Mouse (Mus musculus): ENCODE measurements around the gene Plpp7.

Plpp7 gene

GRCm38 (mm10) chr2:32095351-32096121 is at the start of gene Plpp7:
Gene Plpp7, plus strand, starts transcription at chr2:32095528.
- DNase-seq (ENCODE audit: low spot score in 2 of 2), result peak; percentile 91 to 94

DNA sequence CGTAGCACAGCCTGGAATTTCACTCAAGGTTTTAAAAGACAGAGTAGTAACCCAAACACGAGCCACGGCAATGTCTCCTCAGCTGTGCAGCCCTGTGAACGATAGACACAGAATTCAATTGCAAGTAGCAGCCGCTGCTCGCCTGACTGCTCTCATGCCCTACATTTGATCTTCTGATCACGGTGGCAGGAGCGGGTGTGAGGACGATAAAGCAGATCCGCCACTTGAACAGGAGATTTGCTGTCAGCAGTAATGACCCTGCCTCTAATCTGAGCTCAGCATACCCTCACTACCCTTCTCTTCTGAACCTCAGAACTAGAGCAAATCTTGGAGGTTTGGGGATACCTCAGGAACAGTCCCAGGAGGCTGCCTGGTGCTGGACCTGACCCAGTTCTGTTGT is 49.3 kb upstream of the Plpp7 start:
- DNase-seq (ENCODE audit: low spot score in 2 of 2), result no peak

GRCm38 (mm10) chr2:32047323-32047722 is 48.0 kb upstream of the Plpp7 start:
- DNase-seq (ENCODE audit: low spot score in 2 of 2), result no peak

DNA sequence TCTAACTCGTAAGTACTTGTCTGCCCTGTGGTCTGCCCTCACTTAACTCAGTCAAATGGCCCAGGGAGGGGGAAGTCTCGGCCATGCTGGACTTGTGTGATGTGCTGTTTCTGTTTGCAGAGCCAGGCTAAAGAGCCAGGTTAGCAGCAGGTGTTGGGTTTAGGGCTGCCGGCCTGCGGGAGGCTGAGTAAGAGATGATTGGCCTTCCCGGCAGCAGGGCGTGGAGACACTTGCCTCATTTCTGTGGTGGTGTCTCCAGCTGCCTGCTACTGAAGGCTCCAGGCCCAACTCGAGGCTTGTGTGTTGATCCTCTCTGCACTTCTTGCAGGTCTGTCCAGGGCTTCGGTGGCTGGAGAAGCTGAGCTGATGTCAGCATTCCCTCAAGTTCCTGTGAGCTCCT is 43.5 kb upstream of the Plpp7 start:
- no peak for DNase-seq (ENCODE audit: low spot score in 2 of 2)

DNA sequence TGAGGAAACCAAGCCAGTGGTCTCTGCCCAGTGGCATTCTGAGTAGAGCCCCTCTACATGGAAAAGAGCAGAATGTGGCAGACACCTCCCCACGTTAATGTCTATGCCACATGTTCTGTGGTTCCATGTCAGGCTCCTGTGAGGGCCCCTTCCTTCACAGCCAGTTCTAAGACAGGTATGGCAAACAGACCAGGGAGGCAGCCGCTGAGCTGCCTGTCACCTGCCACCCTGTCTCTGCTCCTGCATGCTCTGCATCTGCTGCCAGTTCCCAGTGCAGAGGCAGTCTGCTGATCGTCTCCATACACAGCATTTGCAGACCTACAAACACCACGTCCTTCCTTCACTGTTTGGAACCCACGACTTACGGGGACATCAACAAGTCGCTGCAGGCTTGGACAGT is 42.9 kb upstream of the Plpp7 start:
- no peak for DNase-seq (ENCODE audit: low spot score in 2 of 2)

- DNase-seq (ENCODE audit: low spot score in 2 of 2), result no peak
Observed at GRCm38 (mm10) chr2:32055357-32055965, 39.9 kb upstream of the Plpp7 start.

DNA sequence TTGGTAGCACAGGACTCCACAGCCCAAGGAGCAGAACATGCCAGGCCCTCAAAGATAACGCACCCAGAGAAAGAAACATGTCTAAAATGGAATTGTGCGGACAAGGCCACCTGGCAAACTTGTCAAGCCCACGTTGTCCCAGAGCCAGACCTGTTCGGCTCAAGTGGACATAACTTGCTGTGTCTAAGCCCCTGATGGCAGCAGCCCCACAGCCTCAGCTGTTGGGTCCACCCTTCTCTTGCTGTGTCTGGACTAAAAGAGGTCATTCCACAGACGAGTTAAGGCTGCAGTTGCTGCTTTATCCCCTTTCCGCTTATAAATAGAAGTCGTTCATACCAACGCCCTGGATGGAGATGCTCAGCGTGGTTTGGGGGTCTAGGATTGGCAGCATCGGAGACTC is 38.8 kb upstream of the Plpp7 start:
- DNase-seq (ENCODE audit: low spot score in 2 of 2), result no peak

DNA sequence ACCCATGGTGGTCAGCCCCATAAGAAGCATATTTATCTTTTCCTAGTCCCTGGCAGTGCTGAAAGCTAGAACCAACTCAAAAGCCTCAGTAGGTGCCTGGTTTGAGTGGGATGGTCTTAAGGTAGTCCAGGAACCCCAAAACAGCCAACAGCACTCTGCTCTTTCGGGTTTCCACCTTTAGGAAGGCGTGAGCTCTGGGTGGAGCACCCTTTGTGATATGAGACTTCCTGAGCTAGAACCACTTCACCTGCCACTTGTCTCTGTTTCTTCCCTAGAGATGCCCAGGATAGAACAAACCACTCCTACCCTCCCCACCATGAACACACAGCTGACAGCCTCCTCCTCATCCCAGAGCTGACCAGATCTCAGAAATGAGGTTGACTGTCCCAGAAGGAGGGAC is 38.0 kb upstream of the Plpp7 start:
- no peak for DNase-seq (ENCODE audit: low spot score in 2 of 2)

GRCm38 (mm10) chr2:32057794-32058193 is 37.5 kb upstream of the Plpp7 start:
- DNase-seq (ENCODE audit: low spot score in 2 of 2), result no peak

DNA sequence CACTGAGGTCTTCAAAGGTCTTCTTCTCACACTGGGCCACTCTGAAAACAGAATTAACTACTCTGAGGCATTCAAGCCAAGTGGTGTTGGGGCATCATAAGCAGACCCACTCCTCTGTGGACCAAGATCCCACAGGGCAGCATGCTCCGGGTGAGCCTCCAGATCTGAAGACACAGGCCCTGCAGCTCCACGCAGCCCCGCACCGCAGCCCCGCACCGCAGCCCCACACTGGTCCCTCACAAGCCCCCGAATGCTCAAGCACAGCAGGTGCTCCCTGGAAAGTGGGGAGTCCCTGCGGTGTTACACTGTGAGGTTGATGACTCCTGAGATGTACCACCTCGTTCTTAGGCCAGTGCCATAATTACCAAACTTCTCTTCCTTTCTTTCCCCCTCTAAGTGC is 37.1 kb upstream of the Plpp7 start:
- no peak for DNase-seq (ENCODE audit: low spot score in 2 of 2)

DNA sequence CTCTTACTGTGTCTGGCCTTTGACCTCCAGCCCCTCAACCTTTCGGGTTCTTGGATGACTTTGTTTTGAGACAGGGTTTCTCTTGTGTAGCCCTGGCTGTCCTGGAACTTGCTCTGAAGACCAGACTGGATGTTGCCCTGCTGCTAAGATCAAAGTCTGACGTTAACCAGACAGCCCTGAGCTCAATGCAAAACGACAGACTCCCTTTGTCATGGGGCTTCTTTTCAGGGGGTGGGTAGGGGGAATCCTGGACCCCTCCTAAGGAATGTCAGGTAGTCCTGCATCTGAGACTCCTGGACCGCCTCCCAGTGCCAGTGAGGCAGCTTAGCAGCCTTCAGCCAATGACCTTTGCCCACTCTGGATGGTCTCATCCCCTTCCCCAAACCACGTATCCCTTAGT is 36.6 kb upstream of the Plpp7 start:
- DNase-seq (ENCODE audit: low spot score in 2 of 2), result no peak

GRCm38 (mm10) chr2:32059613-32060012 is 35.7 kb upstream of the Plpp7 start:
- DNase-seq (ENCODE audit: low spot score in 2 of 2), result no peak

- no peak for DNase-seq (ENCODE audit: low spot score in 2 of 2)
Observed at GRCm38 (mm10) chr2:32060228-32060805, 35.0 kb upstream of the Plpp7 start.

GRCm38 (mm10) chr2:32061189-32061588 is 34.1 kb upstream of the Plpp7 start:
- no peak for DNase-seq (ENCODE audit: low spot score in 2 of 2)

DNA sequence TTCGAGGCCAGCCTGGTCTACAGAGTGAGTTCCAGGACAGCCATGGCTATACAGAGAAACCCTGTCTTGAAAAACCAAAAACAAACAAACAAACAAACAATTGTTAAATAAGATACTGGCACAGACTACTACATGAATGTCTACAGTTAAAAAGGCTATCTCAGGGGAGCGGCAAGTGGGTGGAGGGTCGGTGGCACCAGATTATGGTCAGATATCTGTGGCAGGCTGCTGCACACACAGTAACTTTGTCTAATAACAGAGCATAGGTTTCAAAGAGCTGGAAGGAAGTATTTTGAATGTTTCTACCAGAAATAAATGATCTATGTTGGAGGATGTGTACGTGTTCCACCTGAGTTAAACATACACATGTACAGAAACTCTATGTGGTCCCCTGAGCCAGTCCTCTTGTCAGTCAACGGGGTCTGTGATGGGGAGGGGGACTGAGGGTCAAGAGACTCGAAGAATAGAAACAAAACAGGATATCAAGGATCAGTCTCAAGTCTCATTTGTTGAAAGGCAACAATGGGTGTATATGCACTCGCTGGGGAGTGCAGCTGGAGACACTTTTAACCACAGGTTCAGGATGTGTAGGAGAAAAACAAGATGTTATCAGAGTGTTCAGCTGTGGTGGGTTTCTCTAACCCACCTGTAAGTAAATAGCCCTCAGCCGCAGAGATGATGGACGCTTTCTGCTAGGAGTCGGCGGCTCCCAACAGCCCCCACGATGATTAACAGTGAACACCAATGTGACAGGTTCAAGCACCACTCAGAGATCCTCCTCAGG is 33.4 kb upstream of the Plpp7 start:
- no peak for DNase-seq (ENCODE audit: low spot score in 2 of 2)

DNA sequence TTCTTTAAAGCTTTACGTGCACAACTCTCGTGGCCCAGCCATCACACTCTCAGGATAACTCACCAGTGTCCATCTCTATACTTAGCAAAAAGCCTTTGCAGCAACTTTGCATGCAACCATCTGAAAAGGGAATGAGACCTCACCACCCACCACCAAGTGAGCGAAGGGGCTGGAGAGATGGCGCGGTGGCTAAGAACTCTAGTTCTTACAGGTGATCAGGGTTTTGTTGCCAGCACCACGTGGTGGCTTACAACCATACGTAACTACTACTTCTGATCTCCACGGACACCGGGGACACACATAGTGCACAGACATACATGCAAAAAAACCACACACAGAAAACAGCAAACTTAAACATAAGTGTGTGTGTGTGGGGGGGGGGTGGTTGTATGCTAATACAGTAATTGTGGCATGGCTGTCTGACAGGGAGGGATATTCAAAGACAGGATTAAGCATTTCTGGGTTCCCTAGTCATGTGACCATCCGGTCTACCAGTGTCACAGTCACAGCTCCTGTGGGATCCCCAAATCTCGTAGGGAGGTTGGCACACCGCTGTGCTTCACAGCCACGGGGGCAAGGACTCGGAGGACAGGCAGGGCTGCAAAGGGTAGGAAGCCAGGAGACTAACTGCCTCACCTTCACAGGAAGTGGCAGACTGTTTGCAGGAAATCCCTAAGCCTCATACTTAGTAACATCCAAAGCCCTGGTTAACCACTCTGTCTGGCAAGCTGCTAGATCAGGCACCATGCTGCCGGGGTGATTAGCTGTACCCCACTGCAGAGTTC is 32.5 kb upstream of the Plpp7 start:
- DNase-seq (ENCODE audit: low spot score in 2 of 2), result no peak

GRCm38 (mm10) chr2:32063451-32064151 is 31.7 kb upstream of the Plpp7 start:
- DNase-seq (ENCODE audit: low spot score in 2 of 2), result no peak

- DNase-seq (ENCODE audit: low spot score in 2 of 2), result no peak
Observed at GRCm38 (mm10) chr2:32064913-32065312, 30.4 kb upstream of the Plpp7 start.

DNA sequence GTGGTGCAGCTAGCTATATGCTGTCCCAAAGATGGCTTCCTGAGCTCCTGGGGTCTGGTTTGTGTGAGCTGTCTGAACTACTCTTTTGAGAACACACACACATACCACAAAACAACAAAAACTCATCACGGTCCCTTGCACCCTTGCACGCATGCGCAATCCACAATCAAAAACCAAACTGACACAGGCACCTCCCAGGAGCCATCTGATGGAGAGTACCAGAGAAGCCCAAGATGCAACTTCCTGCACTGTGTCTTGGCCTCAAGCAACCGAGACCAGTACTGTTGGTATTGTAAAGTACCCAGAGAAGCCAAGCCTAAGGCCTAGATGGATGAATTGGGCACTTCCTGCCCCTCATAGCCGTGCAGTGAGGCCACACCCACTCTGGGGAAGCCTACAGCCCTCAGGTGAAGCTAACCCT is 29.9 kb upstream of the Plpp7 start:
- DNase-seq (ENCODE audit: low spot score in 2 of 2), result no peak

DNA sequence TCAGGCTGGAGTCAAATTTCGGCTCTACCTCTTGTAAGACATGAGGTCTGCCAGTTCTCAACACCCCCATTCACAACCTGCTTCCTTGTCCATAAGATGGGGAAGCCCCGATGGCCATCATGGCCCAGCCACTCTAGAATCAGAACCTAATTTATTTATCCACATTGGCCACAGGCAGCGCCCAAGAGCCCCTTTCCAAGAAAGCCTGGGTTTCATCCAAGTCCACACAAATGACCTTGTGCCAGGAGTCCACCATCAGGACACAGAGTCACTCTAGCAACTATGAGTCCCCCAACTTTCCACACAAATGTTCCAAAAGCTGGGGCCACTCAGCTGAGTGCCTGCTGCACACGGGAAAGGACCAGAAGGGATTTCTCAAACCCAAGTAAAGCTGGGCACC is 29.3 kb upstream of the Plpp7 start:
- DNase-seq (ENCODE audit: low spot score in 2 of 2), result no peak

Data from right cerebral cortex, postnatal 10 days (tissue).